ENCODE assay signal across 17 mouse cellular contexts in genomic region chr9:48211912-48212311, GRCm38 (mm10).
"Had no signal": no experiment of that assay in that cellular context is flagged by ENCODE, and none has a peak within 500 bp of the region (broad histone marks: within the 10 kb centered on the region; RNA-seq: fewer than 3 reads in every experiment).

No protein-coding gene starts in this region.

- H3K36me3 ChIP-seq: neural tube, embryonic 12.5 days; neural tube, embryonic 13.5 days; neural tube, embryonic 15.5 days; stomach, embryonic 15.5 days had no signal

- DNase-seq: retina, postnatal 1 day; right cerebral cortex, adult 18-20 months; right cerebral cortex, postnatal 14 days; right cerebral cortex, postnatal 25 days; right cerebral cortex, postnatal 4 days; spleen, adult 18-20 months; thymus, adult 18-20 months; thymus, adult 2 months; thymus, postnatal 14 days; thymus, postnatal 25 days; thymus, postnatal 36 days; thymus, postnatal 4 days had no signal

- H3K27me3 ChIP-seq: neural tube, embryonic 12.5 days; neural tube, embryonic 13.5 days; neural tube, embryonic 15.5 days; stomach, embryonic 15.5 days had no signal

- H3K4me3 ChIP-seq: neural tube, embryonic 12.5 days; neural tube, embryonic 13.5 days; neural tube, embryonic 15.5 days; stomach, embryonic 15.5 days had no signal

- H3K9me3 ChIP-seq: neural tube, embryonic 12.5 days; neural tube, embryonic 13.5 days; neural tube, embryonic 15.5 days; stomach, embryonic 15.5 days had no signal

- H3K9ac ChIP-seq: neural tube, embryonic 12.5 days; neural tube, embryonic 13.5 days; neural tube, embryonic 15.5 days; stomach, embryonic 15.5 days had no signal

- H3K4me2 ChIP-seq: neural tube, embryonic 12.5 days; neural tube, embryonic 13.5 days; neural tube, embryonic 15.5 days; stomach, embryonic 15.5 days had no signal

- H3K27ac ChIP-seq: neural tube, embryonic 12.5 days; neural tube, embryonic 13.5 days; neural tube, embryonic 15.5 days; stomach, embryonic 15.5 days; stomach, postnatal 0 days had no signal

- H3K4me1 ChIP-seq: neural tube, embryonic 12.5 days; neural tube, embryonic 13.5 days; neural tube, embryonic 15.5 days; stomach, embryonic 15.5 days had no signal
